Comparison of ENCODE assay signal across 10 mouse cellular contexts in genomic region chr13:56209067-56209411, GRCm38 (mm10). TPM values are rescaled to one million over a fixed set of nuclear protein-coding genes. Genes with fewer than 3 reads are reported as not detected.
DNase-seq lines count a peak whose midpoint lies in the region; ATAC-seq lines count a peak whose summit lies in the region.
"Had no signal": no experiment of that assay in that cellular context is flagged by ENCODE, and none has a peak within 500 bp of the region (broad histone marks: within the 10 kb centered on the region; RNA-seq: fewer than 3 reads in every experiment).

No protein-coding gene starts in this region.

- peak overlapping the region; percentile 55 for H3K4me2 ChIP-seq in kidney, embryonic 14.5 days (replicated peaks; ENCODE audit: low read depth, low read length)
- peak overlapping the region; percentile 62 for H3K4me2 ChIP-seq in embryonic facial prominence, embryonic 13.5 days
- H3K4me2 ChIP-seq in hindbrain, embryonic 14.5 days (replicated peaks), result peak overlapping the region; percentile 41
- H3K4me2 ChIP-seq in midbrain, embryonic 15.5 days, result peak overlapping the region; percentile 33

- H3K27ac ChIP-seq in kidney, embryonic 14.5 days (ENCODE audit: low read depth, low read length), result peak overlapping the region; percentile 53; the same call in 1 of the 2 replicates
- H3K27ac ChIP-seq in embryonic facial prominence, embryonic 13.5 days, result peak overlapping the region; percentile 48; the same call in 1 of the 2 replicates
- H3K27ac ChIP-seq in hindbrain, embryonic 14.5 days, result no peak overlapping the region
- H3K27ac ChIP-seq in midbrain, embryonic 15.5 days, result no peak overlapping the region

- peak overlapping the region; percentile 23; the same call in 1 of the 2 replicates for H3K4me3 ChIP-seq in kidney, embryonic 14.5 days (ENCODE audit: low read length)
- H3K4me3 ChIP-seq in embryonic facial prominence, embryonic 13.5 days, result peak overlapping the region; percentile 25
- H3K4me3 ChIP-seq in hindbrain, embryonic 14.5 days (replicated peaks; ENCODE audit: low read length), result no peak overlapping the region
- H3K4me3 ChIP-seq in midbrain, embryonic 15.5 days, result no peak overlapping the region

- no peak for DNase-seq in kidney, adult 18-20 months
- DNase-seq in hindbrain, embryonic 14.5 days (ENCODE audit: low spot score), result no peak
- DNase-seq in left cerebral cortex, adult 11 months (ENCODE audit: low spot score), result no peak
- DNase-seq in testis, postnatal 14 days (ENCODE audit: low spot score), result no peak
- DNase-seq in cerebellum, adult 8-10 months, result no peak
- DNase-seq: cerebellum, postnatal 14 days; lung, postnatal 14 days had no signal

- H3K9me3 ChIP-seq in kidney, embryonic 14.5 days (ENCODE audit: control insufficient read depth, low read length), result no peaks in the 10 kb centered on the region
- H3K9me3 ChIP-seq in embryonic facial prominence, embryonic 13.5 days, result no peaks in the 10 kb centered on the region
- H3K9me3 ChIP-seq in hindbrain, embryonic 14.5 days (ENCODE audit: control insufficient read depth, low read length), result peaks cover 17% of the 10 kb centered on the region
- peaks cover 4% of the 10 kb centered on the region; the same call in 1 of the 2 replicates for H3K9me3 ChIP-seq in midbrain, embryonic 15.5 days

- peak; percentile 55 for ATAC-seq in kidney, embryonic 14.5 days (ENCODE audit: low FRiP score, low TSS enrichment)
- no peak for ATAC-seq in embryonic facial prominence, embryonic 13.5 days (ENCODE audit: insufficient number of reproducible peaks, insufficient read depth, low FRiP score, low TSS enrichment, low read depth)
- no peak for ATAC-seq in hindbrain, embryonic 14.5 days (ENCODE audit: low FRiP score)
- no peak for ATAC-seq in midbrain, embryonic 15.5 days (replicated peaks)

- 19% methylated on average over 8 of the region's 8 CpGs for WGBS in kidney, embryonic 14.5 days
- WGBS in embryonic facial prominence, embryonic 13.5 days, result 11% methylated on average over 8 of the region's 8 CpGs
- WGBS in hindbrain, embryonic 14.5 days, result 8% methylated on average over 8 of the region's 8 CpGs
- 12% methylated on average over 8 of the region's 8 CpGs for WGBS in midbrain, embryonic 15.5 days

- H3K4me1 ChIP-seq in kidney, embryonic 14.5 days (ENCODE audit: control insufficient read depth, insufficient read depth, low read length), result peaks cover 6% of the 10 kb centered on the region; the same call in 1 of the 2 replicates
- peaks cover 18% of the 10 kb centered on the region for H3K4me1 ChIP-seq in embryonic facial prominence, embryonic 13.5 days
- peaks cover 5% of the 10 kb centered on the region; the same call in 1 of the 2 replicates for H3K4me1 ChIP-seq in hindbrain, embryonic 14.5 days (replicated peaks; ENCODE audit: control insufficient read depth, insufficient read depth, low read length)
- peaks cover 14% of the 10 kb centered on the region for H3K4me1 ChIP-seq in midbrain, embryonic 15.5 days

- peaks cover 3% of the 10 kb centered on the region; the same call in 1 of the 2 replicates for H3K27me3 ChIP-seq in kidney, embryonic 14.5 days (ENCODE audit: control insufficient read depth, insufficient read depth, low read length)
- H3K27me3 ChIP-seq in embryonic facial prominence, embryonic 13.5 days, result peaks cover 14% of the 10 kb centered on the region
- H3K27me3 ChIP-seq in hindbrain, embryonic 14.5 days (ENCODE audit: control insufficient read depth, insufficient read depth, low read length), result peaks cover 77% of the 10 kb centered on the region
- peaks cover 24% of the 10 kb centered on the region for H3K27me3 ChIP-seq in midbrain, embryonic 15.5 days (replicated peaks)

- peak overlapping the region; percentile 28; the same call in 1 of the 2 replicates for H3K9ac ChIP-seq in kidney, embryonic 14.5 days (ENCODE audit: low read depth, low read length)
- H3K9ac ChIP-seq in embryonic facial prominence, embryonic 13.5 days, result peak overlapping the region; percentile 59
- no peak overlapping the region for H3K9ac ChIP-seq in hindbrain, embryonic 14.5 days
- H3K9ac ChIP-seq in midbrain, embryonic 15.5 days, result no peak overlapping the region

- H3K36me3 ChIP-seq in kidney, embryonic 14.5 days (ENCODE audit: control insufficient read depth, insufficient read depth, low read length), result no peaks in the 10 kb centered on the region
- no peaks in the 10 kb centered on the region for H3K36me3 ChIP-seq in embryonic facial prominence, embryonic 13.5 days
- no peaks in the 10 kb centered on the region for H3K36me3 ChIP-seq in hindbrain, embryonic 14.5 days (replicated peaks; ENCODE audit: control insufficient read depth, insufficient read depth)
- no peaks in the 10 kb centered on the region for H3K36me3 ChIP-seq in midbrain, embryonic 15.5 days (replicated peaks)

RNA-seq across cellular contexts. Expression of gene Tifab, which starts 30.4 kb away (rescaled TPM):
- polyA plus RNA-seq in kidney, embryonic 14.5 days (2014; fragmentation: Nextera tagmentation; extraction: Ambion mirVana), result 0.66 and 1.0 TPM in 2 replicates
- 1.1 and 1.7 TPM in 2 replicates for polyA plus RNA-seq in embryonic facial prominence, embryonic 13.5 days (2015; fragmentation: Nextera tagmentation; extraction: Ambion mirVana)
- polyA plus RNA-seq in hindbrain, embryonic 14.5 days (2014; fragmentation: Nextera tagmentation; extraction: Ambion mirVana), result 0.37 and 0.73 TPM in 2 replicates
- 0.96 and 1.2 TPM in 2 replicates for polyA plus RNA-seq in midbrain, embryonic 15.5 days (2015; fragmentation: Nextera tagmentation; extraction: Ambion mirVana)

RNA-seq across cellular contexts. Expression of gene Neurog1, which starts 42.9 kb away (rescaled TPM):
- polyA plus RNA-seq in kidney, embryonic 14.5 days (2014; fragmentation: Nextera tagmentation; extraction: Ambion mirVana), result not detected in 2 replicates
- 1.1 and 2.0 TPM in 2 replicates for polyA plus RNA-seq in embryonic facial prominence, embryonic 13.5 days (2015; fragmentation: Nextera tagmentation; extraction: Ambion mirVana)
- 2.6 TPM in 1 of 2 replicates, not detected in the other for polyA plus RNA-seq in hindbrain, embryonic 14.5 days (2014; fragmentation: Nextera tagmentation; extraction: Ambion mirVana)
- polyA plus RNA-seq in midbrain, embryonic 15.5 days (2015; fragmentation: Nextera tagmentation; extraction: Ambion mirVana), result 3.9 and 6.1 TPM in 2 replicates

Comparison
In these comparisons a context has a peak if more than half of its experiments do, and no peak if none do; other contexts are left out.
1. H3K27ac ChIP-seq: peak in kidney, embryonic 14.5 days (single experiment) and embryonic facial prominence, embryonic 13.5 days (single experiment); none in hindbrain, embryonic 14.5 days (single experiment) and midbrain, embryonic 15.5 days (single experiment).
2. H3K4me3 ChIP-seq: peak in kidney, embryonic 14.5 days (single experiment) and embryonic facial prominence, embryonic 13.5 days (single experiment); none in hindbrain, embryonic 14.5 days (single experiment) and midbrain, embryonic 15.5 days (single experiment).
3. H3K9ac ChIP-seq: peak in kidney, embryonic 14.5 days (single experiment) and embryonic facial prominence, embryonic 13.5 days (single experiment); none in hindbrain, embryonic 14.5 days (single experiment) and midbrain, embryonic 15.5 days (single experiment).
4. Peak in every context shown above with its lines, with median percentiles within 50 percentile points of each other: H3K4me2 ChIP-seq.